Mouse (Mus musculus) embryo, embryonic 11.5 days (tissue): ENCODE data around the gene Gm19684.
"Not testable (repeated sequence)": the region's sequence is repeated elsewhere in the genome, so short reads cannot be mapped to it uniquely, and the experiment has no call there.

ENCODE experiments used
- DNase-seq: peaks from one replicate; pipeline ENCODE4 v3.0.0-alpha.2; 2012; ENCODE audit warnings: low read depth, low spot score

The Gm19684 gene

DNA sequence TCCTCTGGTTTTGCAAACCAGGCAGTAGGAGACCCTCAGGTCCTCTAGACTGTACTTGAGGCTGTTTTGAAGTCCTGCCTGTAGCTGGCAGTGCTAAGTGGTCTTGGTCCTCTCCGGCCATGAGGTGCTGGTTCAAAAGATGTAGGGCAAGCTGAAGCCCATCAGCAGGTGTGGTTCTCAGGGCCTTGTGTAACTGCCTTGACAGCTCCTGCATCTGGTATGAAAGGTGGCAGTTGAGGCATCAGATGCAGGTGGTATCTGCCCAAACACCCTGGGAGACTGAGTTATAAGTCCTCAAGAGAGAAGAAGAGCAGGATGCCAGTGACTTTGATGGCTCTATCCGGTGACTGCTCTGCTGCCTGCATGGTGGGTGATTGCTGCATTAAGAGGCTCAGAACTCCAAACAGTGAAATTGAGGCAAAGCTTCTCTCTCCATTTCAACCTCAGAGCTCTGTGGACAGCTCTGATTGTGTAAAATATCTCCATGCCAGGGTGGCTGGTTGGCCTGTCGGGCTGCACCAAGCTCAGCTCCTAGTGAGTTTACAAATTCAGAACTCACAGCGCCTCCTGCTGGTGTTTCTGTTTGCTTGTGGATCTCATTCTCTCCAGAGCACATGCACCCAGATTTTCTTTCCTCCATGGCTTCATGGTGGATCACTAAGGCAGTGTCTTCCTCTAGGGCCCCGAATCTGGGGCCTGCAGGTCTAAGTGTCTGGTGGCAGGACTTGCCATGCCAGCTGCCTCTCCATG, 10.2 kb downstream of the Gm19684 start:
- DNase-seq: peak; percentile 27

- DNase-seq: not testable (repeated sequence)
Observed at GRCm38 (mm10) chr17:36135421-36136231, 14.1 kb downstream of the Gm19684 start.

DNA sequence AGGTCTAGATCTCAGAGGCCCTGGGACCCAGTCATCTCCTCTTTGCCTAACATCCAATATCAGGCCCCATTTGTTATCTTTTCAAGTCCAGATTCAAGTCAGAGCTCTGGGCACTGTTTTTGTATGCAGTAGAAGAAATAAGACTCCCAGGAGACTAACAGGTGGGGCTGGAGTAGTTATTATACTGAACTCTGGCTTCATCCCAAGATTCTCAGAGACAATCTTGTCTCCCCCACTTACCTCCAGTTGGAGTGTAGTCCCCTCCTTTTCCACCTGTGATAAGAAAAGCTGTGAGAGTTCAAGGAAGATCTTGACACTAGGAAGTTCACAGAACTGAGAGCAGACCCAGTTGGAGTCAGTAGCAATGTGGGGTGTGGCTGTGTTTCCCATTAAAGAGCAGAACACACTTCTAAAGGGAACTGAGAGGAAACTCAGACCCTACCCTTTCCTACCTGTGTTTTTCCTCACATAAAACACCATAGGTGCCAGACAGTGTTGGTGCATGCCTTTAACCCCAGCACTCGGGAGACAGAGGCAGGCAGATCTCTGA, 14.9 kb downstream of the Gm19684 start:
- DNase-seq: not testable (repeated sequence)

GRCm38 (mm10) chr17:36145111-36145860, 23.8 kb downstream of the Gm19684 start:
- no peak for DNase-seq

GRCm38 (mm10) chr17:36145861-36146156, 24.3 kb downstream of the Gm19684 start:
- DNase-seq: not testable (repeated sequence)

DNA sequence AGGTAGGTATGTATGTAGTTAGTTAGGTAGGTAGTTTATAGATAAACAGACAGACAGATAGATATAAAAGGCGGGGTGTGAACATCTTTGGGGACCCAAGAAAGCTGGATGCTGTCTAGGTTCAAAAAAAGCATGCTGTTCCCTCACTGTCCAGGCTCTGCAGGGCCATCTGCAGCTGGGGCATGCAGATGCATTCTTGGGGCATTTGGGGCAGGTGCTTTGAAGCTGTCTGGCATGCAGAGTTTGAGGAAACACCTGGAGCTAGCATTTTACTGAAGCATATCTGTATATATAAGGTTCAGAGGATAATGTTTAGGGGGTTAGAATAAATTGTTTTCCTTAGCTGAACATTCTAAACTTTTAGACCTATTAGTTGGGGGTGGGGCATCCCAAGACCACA, 25.5 kb downstream of the Gm19684 start:
- not testable (repeated sequence) for DNase-seq

DNA sequence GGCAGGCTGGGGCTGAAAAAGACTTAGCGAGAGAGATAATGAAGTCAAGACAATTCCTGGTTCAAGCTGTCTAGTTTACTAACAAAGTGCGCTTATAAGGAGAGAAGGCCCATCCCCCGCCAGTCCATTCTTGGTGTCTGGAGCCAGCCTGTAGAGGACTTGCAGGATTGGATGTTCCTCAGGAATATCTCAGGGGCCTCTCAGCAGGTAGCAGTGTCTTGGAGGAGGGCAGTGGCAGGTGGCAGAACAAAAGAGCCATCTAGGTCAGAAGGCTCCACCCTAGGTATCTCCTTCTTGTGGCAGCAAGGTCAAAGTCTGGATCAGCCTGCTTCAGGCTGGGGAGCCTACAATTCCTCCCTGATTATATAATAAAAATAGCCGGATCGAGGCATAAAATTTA, 27.0 kb downstream of the Gm19684 start:
- not testable (repeated sequence) for DNase-seq

DNA sequence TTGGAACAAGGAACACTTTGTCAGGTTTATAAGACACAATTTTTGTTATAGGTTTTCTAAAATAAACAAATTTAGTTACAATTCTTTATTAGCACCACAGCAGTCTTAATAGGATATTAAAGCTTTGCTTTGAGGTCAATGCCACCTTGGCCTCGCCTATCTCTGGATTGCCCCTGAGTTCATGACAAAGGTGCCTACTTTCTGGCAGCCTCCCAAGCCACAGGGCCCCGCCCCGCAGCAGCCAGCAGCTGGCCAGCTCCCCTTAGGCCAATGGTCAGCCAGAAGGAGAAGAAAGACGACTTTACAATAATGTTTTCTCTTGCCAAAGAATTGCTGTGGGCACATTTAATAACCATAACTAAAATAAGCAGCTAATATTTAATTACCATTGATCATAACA, 29.7 kb downstream of the Gm19684 start:
- DNase-seq: not testable (repeated sequence)

GRCm38 (mm10) chr17:36154271-36155149, 33.0 kb downstream of the Gm19684 start:
- DNase-seq: no peak

DNA sequence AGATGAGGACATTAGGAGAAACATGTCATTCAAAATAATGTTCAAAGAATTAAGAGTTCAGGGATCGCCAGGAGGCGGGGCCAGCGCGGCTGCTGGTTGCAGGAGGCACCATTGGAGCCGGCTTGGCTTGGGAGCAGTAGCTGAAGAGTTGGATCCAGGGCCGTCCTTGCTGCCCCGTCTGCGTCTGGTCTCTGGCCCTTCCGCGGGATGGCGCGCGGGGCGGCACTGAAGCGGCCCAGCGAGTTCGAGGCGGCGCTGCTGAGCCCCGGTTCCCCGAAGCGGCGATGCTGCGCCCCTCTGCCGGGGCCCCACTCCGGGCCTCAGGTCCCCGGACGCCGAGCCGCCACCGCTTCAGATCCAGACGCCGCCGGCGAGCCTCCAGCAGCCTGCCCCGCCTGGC, 36.3 kb downstream of the Gm19684 start:
- not testable (repeated sequence) for DNase-seq

DNA sequence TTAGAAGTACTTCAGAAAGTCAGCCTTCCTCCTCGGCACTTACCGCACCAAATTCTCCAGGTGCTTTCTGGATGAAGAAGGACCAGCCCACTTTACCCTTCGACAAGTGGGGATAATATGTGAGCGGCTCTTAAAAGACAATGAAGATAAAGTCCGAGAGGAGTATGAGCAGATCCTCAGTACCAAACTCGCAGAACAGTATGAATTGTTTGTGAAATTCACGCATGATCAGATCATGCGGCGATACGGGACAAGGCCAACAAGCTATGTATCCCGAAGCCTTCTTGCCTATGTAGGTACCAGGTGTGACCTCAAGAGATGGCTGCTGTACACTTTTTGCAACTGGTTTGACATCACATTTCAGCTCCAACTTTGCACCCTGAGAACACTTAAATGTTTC, 36.8 kb downstream of the Gm19684 start:
- DNase-seq: not testable (repeated sequence)

DNA sequence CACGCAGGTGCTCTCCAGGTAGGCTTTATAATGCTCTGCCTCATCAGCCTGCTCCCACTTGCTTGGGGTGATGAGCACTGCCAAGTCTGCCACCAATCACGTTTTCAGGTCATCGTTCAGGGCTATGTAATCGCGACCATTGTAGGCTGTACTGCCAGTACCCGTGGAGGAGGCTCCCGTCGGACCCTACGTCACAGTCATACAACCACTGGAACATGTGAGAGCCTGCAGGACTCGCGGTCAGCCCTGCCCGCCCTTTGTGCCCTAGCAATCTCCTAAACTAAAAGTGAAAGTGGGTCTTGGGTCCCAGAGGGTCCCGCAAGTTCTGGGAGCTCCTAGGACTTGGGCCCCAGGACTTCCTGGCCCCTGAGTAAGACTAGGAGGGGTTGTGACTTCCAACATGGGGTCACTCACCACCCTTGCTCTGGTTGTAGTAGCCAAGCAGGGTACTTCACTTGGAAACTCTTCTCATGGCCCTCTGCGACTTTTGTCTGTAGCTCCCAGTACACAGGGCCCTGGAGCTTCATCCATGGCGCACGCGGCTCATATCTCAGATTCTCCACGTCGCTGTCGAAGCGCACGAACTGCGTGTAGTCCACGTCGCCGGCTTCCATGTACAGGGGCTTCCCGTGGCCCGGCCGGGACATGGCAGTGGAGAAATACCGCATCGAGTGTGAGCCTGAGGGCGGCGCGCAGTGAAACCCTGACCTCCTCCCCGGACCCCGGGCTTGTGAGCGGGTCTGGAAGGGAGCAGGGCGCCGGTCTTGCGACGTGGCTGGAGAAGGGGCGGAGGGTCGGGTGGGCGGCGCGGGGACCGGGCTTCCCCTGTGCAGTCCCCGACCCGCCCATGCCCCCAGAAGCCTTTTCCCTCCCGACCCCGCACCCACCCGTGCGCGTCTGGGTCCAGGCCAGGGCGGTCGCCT, 39.9 kb downstream of the Gm19684 start:
- no peak for DNase-seq

DNA sequence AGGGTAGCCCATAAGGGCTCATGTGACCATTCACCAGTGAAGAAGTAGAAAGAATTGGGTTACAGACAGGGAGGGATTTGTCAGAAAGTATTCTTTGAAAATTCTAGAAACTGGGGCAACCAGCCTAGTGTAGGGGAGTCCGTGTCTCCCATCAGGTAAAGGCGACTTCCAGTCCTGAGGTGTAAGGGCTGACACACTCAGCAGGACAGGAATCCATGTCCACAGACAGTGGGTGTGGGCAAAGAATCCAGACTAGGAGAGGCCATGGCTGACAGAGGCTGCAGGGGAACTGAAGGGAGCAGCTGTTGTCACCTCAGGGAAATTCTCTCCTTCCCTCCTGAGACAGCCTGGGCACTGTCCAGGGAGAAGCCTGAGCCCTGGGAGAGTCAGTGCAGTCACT, 45.4 kb downstream of the Gm19684 start:
- not testable (repeated sequence) for DNase-seq

DNA sequence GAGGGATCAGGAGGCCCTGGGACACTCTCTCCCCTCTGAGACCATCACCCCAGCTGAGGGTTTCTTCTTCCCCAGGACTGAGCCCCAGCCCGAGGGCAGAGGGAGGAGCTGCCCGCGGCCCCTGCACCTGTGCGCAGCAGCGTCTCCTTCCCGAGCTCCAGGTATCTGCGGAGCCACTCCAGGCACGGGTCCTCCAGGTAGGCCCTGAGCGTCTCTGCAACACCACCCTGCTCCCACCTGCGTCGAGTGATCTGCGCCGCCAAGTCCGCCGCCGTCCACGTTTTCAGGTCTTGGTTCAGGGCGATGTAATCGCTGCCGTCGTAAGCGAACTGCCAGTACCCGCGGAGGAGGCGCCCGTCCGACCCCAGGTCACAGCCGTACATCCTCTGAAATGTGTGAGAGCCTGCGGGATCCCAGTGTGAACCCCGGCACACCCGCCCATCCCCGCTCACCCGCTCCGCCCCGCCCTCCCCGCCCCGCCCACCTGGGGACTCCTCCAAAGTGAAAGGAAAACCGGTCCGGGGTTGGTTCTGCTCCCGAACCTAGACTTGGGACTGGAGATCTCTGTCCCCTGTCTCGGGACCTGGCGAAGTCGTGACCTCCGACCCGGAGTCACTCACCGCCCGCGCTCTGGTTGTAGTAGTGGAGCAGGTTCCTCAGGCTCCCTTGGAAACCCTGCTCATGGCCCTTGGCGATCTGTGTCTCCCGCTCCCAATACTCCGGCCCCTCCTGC, 46.0 kb downstream of the Gm19684 start:
- DNase-seq: no peak

GRCm38 (mm10) chr17:36168039-36168652, 46.7 kb downstream of the Gm19684 start, which contains the start of gene Gm8909:
Gene Gm8909, minus strand, starts transcription at chr17:36168537.
- no peak for DNase-seq

- not testable (repeated sequence) for DNase-seq
Observed at GRCm38 (mm10) chr17:36169094-36169493, 47.6 kb downstream of the Gm19684 start.

DNA sequence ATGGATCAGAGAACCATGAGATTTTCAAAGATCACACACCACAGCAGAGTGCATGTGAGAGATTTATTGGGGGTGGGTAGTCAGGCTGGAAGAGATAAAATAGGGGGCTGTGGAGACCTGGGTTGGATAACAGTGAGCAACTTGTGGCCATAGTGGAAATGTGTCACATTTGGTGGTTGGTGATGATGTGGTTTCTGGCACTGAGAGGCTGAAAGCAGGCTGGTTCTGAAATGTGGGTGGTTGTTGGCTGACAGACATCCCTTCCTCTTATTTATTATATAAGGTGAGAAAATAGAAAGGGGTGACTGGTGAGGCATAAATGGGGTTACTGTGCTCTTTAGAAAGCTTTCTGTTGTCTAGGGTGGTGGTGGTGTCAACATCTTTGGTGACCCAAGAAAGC, 48.3 kb downstream of the Gm19684 start:
- no peak for DNase-seq

GRCm38 (mm10) chr17:36170287-36170814, 48.9 kb downstream of the Gm19684 start:
- DNase-seq: no peak
